In the genomic region with DNA sequence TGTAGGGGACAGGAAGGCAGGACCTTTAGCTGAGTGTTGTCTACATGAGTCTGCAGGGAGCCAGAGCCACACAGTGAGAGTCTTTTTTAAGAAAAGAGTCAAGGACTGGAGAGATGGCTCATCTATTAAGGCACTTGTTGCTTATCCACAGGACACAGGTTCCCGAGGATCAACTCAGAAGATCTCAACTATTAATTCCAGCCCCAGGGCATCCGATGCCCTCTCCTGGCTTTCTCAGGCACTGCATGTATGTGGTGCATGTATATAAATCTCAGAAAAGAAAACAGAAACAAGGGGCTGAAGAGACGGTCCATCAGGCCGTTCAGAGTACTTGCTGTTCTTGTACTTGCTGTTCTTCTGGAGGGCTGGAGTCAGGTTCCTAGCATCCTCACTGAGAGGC, we compare ENCODE assay signal across 8 mouse cellular contexts. TPM values are rescaled to one million over a fixed set of nuclear protein-coding genes. Genes with fewer than 3 reads are reported as not detected.
DNase-seq lines count a peak whose midpoint lies in the region; ATAC-seq and TF ChIP-seq lines count a peak whose summit lies in the region.

No protein-coding gene starts in this region.

- H3K27me3 ChIP-seq in liver, postnatal 0 days (ENCODE audit: insufficient read depth, low read length) = no peaks in the 10 kb centered on the region

- peak; percentile 69 for TF ChIP-seq CTCF in liver, postnatal 0 days (IDR thresholded peaks at IDR 0.05; ENCODE audit: low read depth)

- H3K4me1 ChIP-seq in liver, postnatal 0 days (ENCODE audit: insufficient read depth) = peaks cover 11% of the 10 kb centered on the region

- H3K4me2 ChIP-seq in liver, postnatal 0 days (ENCODE audit: low read depth, low read length) = no peak overlapping the region

- no peak overlapping the region for H3K4me3 ChIP-seq in liver, postnatal 0 days (ENCODE audit: low read depth, low read length)

- no peak overlapping the region for H3K9ac ChIP-seq in liver, postnatal 0 days (replicated peaks)

- no peaks in the 10 kb centered on the region for H3K9me3 ChIP-seq in liver, postnatal 0 days (ENCODE audit: low read length)

- TF ChIP-seq EP300 in liver, postnatal 0 days (IDR thresholded peaks at IDR 0.05; ENCODE audit: low read depth) = no peak

- DNase-seq in adrenal gland, postnatal 14 days = peak; percentile 64
- DNase-seq in adrenal gland, adult 18-20 months (ENCODE audit: low spot score in 2 of 2) = no peak
- peak; percentile 43 for DNase-seq in layer of hippocampus, adult 11-12 months (ENCODE audit: low spot score)
- no peak for DNase-seq in layer of hippocampus, postnatal 25 days (ENCODE audit: extremely low spot score in 1 of 2, low spot score in 1 of 2)
- DNase-seq in adipocyte (ENCODE audit: low spot score) = peak; percentile 61
- peak; percentile 58 for DNase-seq in liver, postnatal 0 days
- DNase-seq in heart, adult 9 months (ENCODE audit: low spot score in 2 of 2) = no peak

- ATAC-seq in liver, postnatal 0 days = no peak
- no peak for ATAC-seq in activated CD4-positive, CD25-positive, alpha-beta regulatory T cell, adult 4 months

- H3K36me3 ChIP-seq in liver, postnatal 0 days (replicated peaks; ENCODE audit: insufficient read depth, low read length) = peaks cover 14% of the 10 kb centered on the region

- no peak overlapping the region for H3K27ac ChIP-seq in liver, postnatal 0 days (ENCODE audit: low read depth)

- WGBS in liver, postnatal 0 days (ENCODE audit: insufficient replicate concordance) = 36% methylated on average over 4 of the region's 4 CpGs

RNA-seq across cellular contexts. Expression of gene Actr1a, which starts 3.5 kb away (rescaled TPM):
- total RNA-seq in adrenal gland, postnatal 14 days (2021) = 93.2 and 103 TPM in 2 replicates
- 100 to 1,000 TPM; 121 to 122 TPM for total RNA-seq in adrenal gland, adult 18-20 months (2021)
- 100 to 1,000 TPM; 174 to 194 TPM for total RNA-seq in layer of hippocampus, postnatal 25 days (2021)
- polyA plus RNA-seq in liver, postnatal 0 days (2015; fragmentation: Nextera tagmentation; extraction: Ambion mirVana) = 31.8 and 35.4 TPM in 2 replicates
- 10 to 100 TPM; 86.1 to 87.6 TPM for polyA plus RNA-seq in activated CD4-positive, CD25-positive, alpha-beta regulatory T cell, adult 4 months (2017; shearing (Covaris generic))

RNA-seq across cellular contexts. Expression of gene Sufu, which starts 4.7 kb away (rescaled TPM):
- total RNA-seq in adrenal gland, postnatal 14 days (2021) = 19.0 and 23.6 TPM in 2 replicates
- total RNA-seq in adrenal gland, adult 18-20 months (2021) = 10 to 100 TPM; 17.9 to 20.3 TPM
- total RNA-seq in layer of hippocampus, postnatal 25 days (2021) = 10 to 100 TPM; 19.4 to 22.1 TPM
- 3.7 and 3.8 TPM in 2 replicates for polyA plus RNA-seq in liver, postnatal 0 days (2015; fragmentation: Nextera tagmentation; extraction: Ambion mirVana)
- 10 to 100 TPM in 1 of 2 experiments, 1 to 10 TPM in 1; 9.4 to 12.2 TPM for polyA plus RNA-seq in activated CD4-positive, CD25-positive, alpha-beta regulatory T cell, adult 4 months (2017; shearing (Covaris generic))

RNA-seq across cellular contexts. Expression of gene 2310034G01Rik, which starts 41.9 kb away (rescaled TPM):
- 0.38 and 0.74 TPM in 2 replicates for total RNA-seq in adrenal gland, postnatal 14 days (2021)
- total RNA-seq in adrenal gland, adult 18-20 months (2021) = 1 to 10 TPM; 1.2 TPM
- total RNA-seq in layer of hippocampus, postnatal 25 days (2021) = under 1 TPM; 0.76 to 0.89 TPM
- 0.75 and 1.0 TPM in 2 replicates for polyA plus RNA-seq in liver, postnatal 0 days (2015; fragmentation: Nextera tagmentation; extraction: Ambion mirVana)
- not detected for polyA plus RNA-seq in activated CD4-positive, CD25-positive, alpha-beta regulatory T cell, adult 4 months (2017; shearing (Covaris generic))

RNA-seq across cellular contexts. Expression of gene Mfsd13a, which starts 51.1 kb away (rescaled TPM):
- total RNA-seq in adrenal gland, postnatal 14 days (2021) = 5.1 and 5.4 TPM in 2 replicates
- total RNA-seq in adrenal gland, adult 18-20 months (2021) = 1 to 10 TPM; 9.3 to 9.4 TPM
- total RNA-seq in layer of hippocampus, postnatal 25 days (2021) = 10 to 100 TPM; 29.9 to 31.4 TPM
- 3.4 and 3.9 TPM in 2 replicates for polyA plus RNA-seq in liver, postnatal 0 days (2015; fragmentation: Nextera tagmentation; extraction: Ambion mirVana)
- 1 to 10 TPM; 3.9 to 7.1 TPM for polyA plus RNA-seq in activated CD4-positive, CD25-positive, alpha-beta regulatory T cell, adult 4 months (2017; shearing (Covaris generic))

RNA-seq across cellular contexts. Expression of gene Cuedc2, which starts 53.5 kb away (rescaled TPM):
- 71.8 and 77.5 TPM in 2 replicates for total RNA-seq in adrenal gland, postnatal 14 days (2021)
- total RNA-seq in adrenal gland, adult 18-20 months (2021) = 10 to 100 TPM; 72.1 to 77.9 TPM
- total RNA-seq in layer of hippocampus, postnatal 25 days (2021) = 100 to 1,000 TPM; 164 to 189 TPM
- polyA plus RNA-seq in liver, postnatal 0 days (2015; fragmentation: Nextera tagmentation; extraction: Ambion mirVana) = 52.4 and 53.8 TPM in 2 replicates
- 10 to 100 TPM; 40.7 to 52.4 TPM for polyA plus RNA-seq in activated CD4-positive, CD25-positive, alpha-beta regulatory T cell, adult 4 months (2017; shearing (Covaris generic))

Comparison
In these comparisons a context has a peak if more than half of its experiments do, and no peak if none do; other contexts are left out.
1. DNase-seq: peak in adrenal gland, postnatal 14 days (single experiment), layer of hippocampus, adult 11-12 months (single experiment), adipocyte (single experiment) and liver, postnatal 0 days (single experiment); none in adrenal gland, adult 18-20 months (0 of 2), layer of hippocampus, postnatal 25 days (0 of 2) and heart, adult 9 months (0 of 2).